Mouse (Mus musculus) hindbrain, embryonic 13.5 days (tissue): ENCODE data around the gene Foxo4. TPM values are rescaled to one million over a fixed set of nuclear protein-coding genes. Genes with fewer than 3 reads are reported as not detected.

Experiments used
- ATAC-seq: fragments of 200-750 bp; cut with Nextera tagmentation; 2 replicates; pipeline ENCODE4 v1.8.0; 2017; ENCODE audit warnings: moderate TSS enrichment; ENCODE audit not compliant: low FRiP score
- H3K27ac ChIP-seq: fragments of 300-500 bp; sonication (generic); 2 replicates; pipeline ENCODE4 v1.5.1; 2015; ENCODE audit warnings: inconsistent platforms, mild to moderate bottlenecking, moderate library complexity
- H3K27me3 ChIP-seq: fragments of 300-500 bp; sonication (generic); 2 replicates; pipeline ENCODE4 v1.6.1; 2015; ENCODE audit warnings: mild to moderate bottlenecking, inconsistent platforms
- H3K36me3 ChIP-seq: fragments of 300-500 bp; sonication (generic); 2 replicates; pipeline ENCODE4 v1.6.1; 2015; ENCODE audit warnings: mild to moderate bottlenecking, inconsistent platforms
- H3K4me1 ChIP-seq: fragments of 300-500 bp; sonication (generic); replicated peaks from 2 replicates; pipeline ENCODE4 v1.6.1; 2015; ENCODE audit warnings: inconsistent platforms
- H3K4me2 ChIP-seq: fragments of 300-500 bp; sonication (generic); 2 replicates; pipeline ENCODE4 v1.6.1; 2015; ENCODE audit warnings: inconsistent platforms, mild to moderate bottlenecking, moderate library complexity
- H3K4me3 ChIP-seq: fragments of 300-500 bp; sonication (generic); 2 replicates; pipeline ENCODE4 v1.5.1; 2015; ENCODE audit warnings: mild to moderate bottlenecking, inconsistent platforms
- H3K9ac ChIP-seq: fragments of 300-500 bp; sonication (generic); 2 replicates; pipeline ENCODE4 v1.6.1; 2015; ENCODE audit warnings: mild to moderate bottlenecking, inconsistent platforms
- H3K9me3 ChIP-seq: fragments of 300-500 bp; sonication (generic); 2 replicates; pipeline ENCODE4 v1.6.1; 2016; ENCODE audit warnings: inconsistent platforms
- WGBS: fragments of 180-500 bp; shearing (Covaris S2); methylation state at CpG from one replicate; pipeline ENCODE4 v1.1.7; 2015; 5-methylcytosine and 5-hydroxymethylcytosine counted together
- polyA plus RNA-seq: library from polyadenylated mRNA; unstranded; fragments of >200 nt; fragmentation: Nextera tagmentation; extraction: Ambion mirVana; gene quantifications from 2 replicates; pipeline ENCODE4 v1.2.1, GENCODE M21; 2015

The Foxo4 gene
- 1.0 and 1.3 TPM in 2 replicates for polyA plus RNA-seq

- H3K27me3 ChIP-seq: 0 out of 2 replicates have a peak, but pooled peaks cover 4% of the 10 kb centered on the region
Measured at GRCm38 (mm10) chrX:101253952-101254729, at the start of gene Foxo4. Gene Foxo4, plus strand, starts transcription at chrX:101254528.

GRCm38 (mm10) chrX:101221834-101222795, 32.2 kb upstream of the Foxo4 start, which contains the start of gene Snx12:
Gene Snx12, minus strand, starts transcription at chrX:101222563.
- H3K4me2 ChIP-seq: peak within 1 kb of the TSS; percentile 64
- H3K36me3 ChIP-seq: no peaks in the 10 kb centered on the region
- peak; percentile 99 for ATAC-seq
- peak within 1 kb of the TSS; percentile 51 for H3K4me3 ChIP-seq
- no peaks in the 10 kb centered on the region for H3K9me3 ChIP-seq
- H3K27me3 ChIP-seq: peaks cover 3% of the 10 kb centered on the region; the same call in 1 of the 2 replicates
- peak within 1 kb of the TSS; percentile 83 for H3K27ac ChIP-seq
- peak within 1 kb of the TSS; percentile 73 for H3K9ac ChIP-seq
- H3K4me1 ChIP-seq: peaks cover 13% of the 10 kb centered on the region
- 16% methylated on average over 55 of the region's 55 CpGs for WGBS

More at GRCm38 (mm10) chrX:101253952-101254729, at the start of gene Foxo4:
- no peak within 1 kb of the TSS for H3K27ac ChIP-seq
- H3K4me3 ChIP-seq: peak within 1 kb of the TSS; percentile 51
- ATAC-seq: peak; percentile 92
- H3K4me2 ChIP-seq: peak within 1 kb of the TSS; percentile 70
- peaks cover 10% of the 10 kb centered on the region for H3K4me1 ChIP-seq
- no peaks in the 10 kb centered on the region for H3K9me3 ChIP-seq
- H3K36me3 ChIP-seq: no peaks in the 10 kb centered on the region
- H3K9ac ChIP-seq: peak within 1 kb of the TSS; percentile 68
- WGBS: 12% methylated on average over 44 of the region's 47 CpGs

GRCm38 (mm10) chrX:101222796-101223162, 31.5 kb upstream of the Foxo4 start:
- 29% methylated on average over 7 of the region's 7 CpGs for WGBS
- Histone ChIP-seq H3K4me3 (peak overlapping the region; percentile 37), H3K9ac (no peak overlapping the region), H3K9me3 (no peaks in the 10 kb centered on the region), H3K27ac (peak overlapping the region; percentile 66), H3K36me3 (no peaks in the 10 kb centered on the region), H3K4me1 (peaks cover 13% of the 10 kb centered on the region), H3K27me3 (peaks cover 3% of the 10 kb centered on the region; the same call in 1 of the 2 replicates), H3K4me2 (peak overlapping the region; percentile 48)
- no peak for ATAC-seq

GRCm38 (mm10) chrX:101245011-101245410, 9.3 kb upstream of the Foxo4 start:
- H3K4me1 ChIP-seq: no peaks in the 10 kb centered on the region
- no peak overlapping the region for H3K4me3 ChIP-seq
- 0 out of 2 replicates have a peak, but pooled peaks cover 4% of the 10 kb centered on the region for H3K27me3 ChIP-seq
- no peak overlapping the region for H3K4me2 ChIP-seq
- no peak for ATAC-seq
- H3K9me3 ChIP-seq: no peaks in the 10 kb centered on the region
- H3K27ac ChIP-seq: no peak overlapping the region
- no peak overlapping the region for H3K9ac ChIP-seq
- no peaks in the 10 kb centered on the region for H3K36me3 ChIP-seq
- 26% methylated on average over 1 of the region's 1 CpGs for whole genome bisulfite sequencing

- Histone ChIP-seq H3K4me2 (peak overlapping the region; percentile 70), H3K27me3 (0 out of 2 replicates have a peak, but pooled peaks cover 4% of the 10 kb centered on the region), H3K4me3 (peak overlapping the region; percentile 51), H3K27ac (no peak overlapping the region), H3K9ac (peak overlapping the region; percentile 68), H3K9me3 (no peaks in the 10 kb centered on the region), H3K36me3 (no peaks in the 10 kb centered on the region), H3K4me1 (peaks cover 10% of the 10 kb centered on the region)
- ATAC-seq: peak; percentile 18; the same call in 1 of the 2 replicates
- WGBS: 13% methylated on average over 26 of the region's 26 CpGs
Measured at GRCm38 (mm10) chrX:101254740-101255139, 412 bp downstream of the Foxo4 start.

GRCm38 (mm10) chrX:101256603-101257002, 2.3 kb downstream of the Foxo4 start:
- no peak for ATAC-seq
- 85% methylated on average over 13 of the region's 13 CpGs for WGBS

GRCm38 (mm10) chrX:101260441-101261325, 6.4 kb downstream of the Foxo4 start:
- H3K4me3 ChIP-seq: no peak overlapping the region
- H3K36me3 ChIP-seq: no peaks in the 10 kb centered on the region
- peak; percentile 75; the same call in 1 of the 2 replicates for ATAC-seq
- no peak overlapping the region for H3K4me2 ChIP-seq
- 0 out of 2 replicates have a peak, but pooled peaks cover 4% of the 10 kb centered on the region for H3K27me3 ChIP-seq
- peak overlapping the region; percentile 49; the same call in 1 of the 2 replicates for H3K27ac ChIP-seq
- H3K4me1 ChIP-seq: peaks cover 13% of the 10 kb centered on the region
- H3K9me3 ChIP-seq: no peaks in the 10 kb centered on the region
- WGBS: 24% methylated on average over 8 of the region's 13 CpGs
- H3K9ac ChIP-seq: no peak overlapping the region

More at GRCm38 (mm10) chrX:101256603-101257002, 2.3 kb downstream of the Foxo4 start:
- no peak overlapping the region for H3K4me3 ChIP-seq
- H3K9ac ChIP-seq: no peak overlapping the region
- H3K4me1 ChIP-seq: peaks cover 23% of the 10 kb centered on the region
- H3K9me3 ChIP-seq: no peaks in the 10 kb centered on the region
- no peaks in the 10 kb centered on the region for H3K36me3 ChIP-seq
- H3K27ac ChIP-seq: no peak overlapping the region
- H3K27me3 ChIP-seq: 0 out of 2 replicates have a peak, but pooled peaks cover 4% of the 10 kb centered on the region
- no peak overlapping the region for H3K4me2 ChIP-seq

GRCm38 (mm10) chrX:101263892-101264291, 9.6 kb downstream of the Foxo4 start, which contains the start of gene Gm614:
Gene Gm614, minus strand, starts transcription at chrX:101263992.
- Histone ChIP-seq H3K27me3 (peaks cover 8% of the 10 kb centered on the region; the same call in 1 of the 2 replicates), H3K9ac (no peak within 1 kb of the TSS), H3K9me3 (no peaks in the 10 kb centered on the region), H3K4me2 (no peak within 1 kb of the TSS), H3K36me3 (no peaks in the 10 kb centered on the region), H3K4me1 (peaks cover 12% of the 10 kb centered on the region), H3K4me3 (no peak within 1 kb of the TSS), H3K27ac (no peak within 1 kb of the TSS)
- 100% methylated on average over 1 of the region's 1 CpGs for WGBS
- no peak for ATAC-seq

GRCm38 (mm10) chrX:101266631-101267030, 12.3 kb downstream of the Foxo4 start:
- ATAC-seq: no peak
- Histone ChIP-seq H3K4me1 (no peaks in the 10 kb centered on the region), H3K9me3 (no peaks in the 10 kb centered on the region), H3K36me3 (no peaks in the 10 kb centered on the region), H3K9ac (no peak overlapping the region), H3K4me3 (no peak overlapping the region), H3K27me3 (peaks cover 8% of the 10 kb centered on the region; the same call in 1 of the 2 replicates), H3K27ac (no peak overlapping the region), H3K4me2 (no peak overlapping the region)
- 95% methylated on average over 6 of the region's 6 CpGs for WGBS

GRCm38 (mm10) chrX:101268025-101268754, 13.9 kb downstream of the Foxo4 start, which contains the start of gene Il2rg:
Gene Il2rg, minus strand, starts transcription at chrX:101268255.
- Histone ChIP-seq H3K4me1 (no peaks in the 10 kb centered on the region), H3K9ac (no peak within 1 kb of the TSS), H3K36me3 (no peaks in the 10 kb centered on the region), H3K9me3 (no peaks in the 10 kb centered on the region), H3K27ac (no peak within 1 kb of the TSS), H3K27me3 (peaks cover 8% of the 10 kb centered on the region; the same call in 1 of the 2 replicates), H3K4me2 (no peak within 1 kb of the TSS), H3K4me3 (no peak within 1 kb of the TSS)
- ATAC-seq: no peak
- whole genome bisulfite sequencing: 73% methylated on average over 5 of the region's 5 CpGs
